Mouse (Mus musculus) retina, postnatal 7 days (tissue): ENCODE results near the gene Strip1.

Source experiments
- DNase-seq: peaks from one replicate; pipeline ENCODE4 v3.0.0-alpha.2; 2012; ENCODE audit warnings: low read depth, low spot score

Strip1 gene

GRCm38 (mm10) chr3:107628551-107628950, 2.9 kb downstream of the Strip1 start:
- no peak for DNase-seq

DNA sequence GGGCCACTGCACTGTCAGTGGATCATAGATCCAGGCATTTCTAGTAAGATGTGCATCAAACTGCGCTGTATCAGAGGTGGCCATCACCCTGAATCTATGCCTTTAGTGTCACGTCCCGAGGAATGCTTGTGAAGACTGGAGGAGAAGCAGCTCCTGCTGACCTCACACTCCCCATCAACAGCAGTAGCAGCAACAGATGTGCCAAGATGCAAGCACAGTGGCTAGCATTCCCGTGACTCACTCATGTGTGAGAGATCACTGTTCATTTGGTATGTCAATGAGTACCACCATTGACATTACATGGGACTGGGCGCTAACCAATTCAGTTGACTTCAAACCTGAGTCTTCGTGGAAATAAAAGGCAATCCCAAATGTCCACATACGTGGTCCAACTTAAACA, 3.9 kb downstream of the Strip1 start:
- DNase-seq, result no peak

DNA sequence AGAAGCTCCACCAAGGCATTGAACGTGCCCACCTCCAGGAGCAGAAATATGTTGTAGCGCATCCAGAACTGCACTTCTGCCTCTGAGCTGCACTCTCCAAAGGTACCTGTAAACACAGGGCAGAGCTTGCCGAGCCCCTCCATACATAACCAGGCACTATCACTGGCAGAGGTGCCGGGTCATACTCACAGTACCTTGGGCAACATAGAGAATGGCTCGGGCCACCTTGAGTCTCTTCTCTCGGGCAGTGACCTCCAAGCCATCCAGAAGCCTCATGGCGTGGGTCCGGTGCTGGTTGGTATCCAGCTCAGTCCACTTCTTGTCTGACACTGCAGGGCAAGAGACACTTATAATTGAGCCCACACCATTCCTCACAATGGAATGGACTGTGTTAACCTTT, 4.7 kb downstream of the Strip1 start:
- no peak for DNase-seq

- no peak for DNase-seq
Observed at GRCm38 (mm10) chr3:107625536-107625935, 6.0 kb downstream of the Strip1 start.

GRCm38 (mm10) chr3:107624424-107624823, 7.1 kb downstream of the Strip1 start:
- no peak for DNase-seq

- no peak for DNase-seq
Observed at GRCm38 (mm10) chr3:107622537-107622936, 9.0 kb downstream of the Strip1 start.

DNA sequence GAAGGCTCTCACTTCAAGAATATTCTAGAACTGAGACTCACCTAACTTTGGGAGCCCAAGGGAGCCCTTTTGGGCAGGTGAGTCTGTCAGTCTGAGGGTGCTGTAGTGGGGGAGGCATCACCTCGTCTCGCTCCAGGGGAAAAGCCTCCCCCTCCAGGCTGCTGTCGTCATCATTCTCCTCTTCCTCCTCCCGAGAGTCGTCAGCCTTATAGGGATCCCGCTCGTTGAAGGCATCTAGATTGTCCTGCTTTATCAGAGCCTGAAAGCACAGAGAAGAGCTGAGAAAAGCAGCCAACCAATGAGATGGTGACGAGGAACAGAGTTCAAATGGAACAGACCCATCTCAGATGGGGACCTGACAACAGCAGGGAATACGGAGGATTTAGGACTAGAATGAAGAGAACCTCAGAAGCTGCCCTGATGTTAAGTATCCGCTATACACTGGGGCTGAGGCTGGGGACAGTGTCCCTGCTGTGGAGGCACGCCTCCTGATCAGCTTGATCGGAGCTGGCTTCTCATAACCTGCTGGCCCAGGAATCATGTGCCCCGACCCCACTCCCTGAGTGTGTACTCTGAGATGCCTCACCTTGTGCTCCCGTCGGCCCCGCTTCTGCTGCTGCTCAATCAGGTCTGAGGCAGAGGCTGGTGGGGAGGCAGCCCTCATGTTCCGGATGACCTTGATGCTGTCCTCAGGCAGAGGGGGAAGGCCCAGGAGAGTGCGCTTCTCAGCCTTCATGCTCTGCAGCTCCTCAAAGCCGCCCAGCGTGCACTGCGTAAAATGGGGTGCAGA, 10.0 kb downstream of the Strip1 start:
- DNase-seq, result no peak

DNA sequence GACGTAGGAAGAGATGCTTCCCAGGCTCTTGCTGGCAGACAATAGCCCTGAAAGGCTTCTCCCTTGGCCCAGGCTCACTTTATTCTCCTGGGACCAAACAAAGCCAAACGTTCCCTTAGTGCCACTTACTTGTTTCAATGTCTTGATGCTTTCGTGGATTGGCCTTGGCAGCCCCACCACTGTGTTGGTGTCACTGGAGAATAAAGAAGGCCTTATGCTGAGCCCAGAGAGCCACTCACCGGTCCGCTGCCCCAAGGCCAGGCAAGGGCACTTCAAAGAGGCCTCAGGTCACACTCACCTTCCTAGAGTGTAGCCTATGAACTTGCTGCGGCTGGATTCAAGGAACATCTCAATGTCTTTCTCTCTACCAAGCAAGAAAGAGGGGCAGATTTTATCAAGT, 11.6 kb downstream of the Strip1 start:
- DNase-seq, result no peak

DNA sequence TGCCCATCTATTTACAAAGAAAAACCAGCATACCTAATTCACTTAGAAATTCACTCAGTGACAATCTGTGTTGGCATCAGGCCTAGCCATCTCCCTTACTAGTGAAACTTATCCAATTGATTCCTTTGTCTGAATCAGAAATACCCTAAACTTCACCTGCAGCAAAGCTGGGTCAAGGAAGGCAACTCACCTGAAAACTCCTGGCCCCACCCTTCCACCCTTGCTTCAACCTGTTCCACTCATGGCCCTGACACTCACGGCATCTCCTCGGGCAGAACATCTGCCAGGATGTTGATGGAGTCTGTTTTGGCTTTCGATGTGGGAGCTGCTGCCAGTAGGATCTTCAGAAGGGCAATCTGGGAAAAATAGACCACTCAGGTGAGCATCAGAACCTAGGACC, 13.7 kb downstream of the Strip1 start:
- DNase-seq, result no peak

DNA sequence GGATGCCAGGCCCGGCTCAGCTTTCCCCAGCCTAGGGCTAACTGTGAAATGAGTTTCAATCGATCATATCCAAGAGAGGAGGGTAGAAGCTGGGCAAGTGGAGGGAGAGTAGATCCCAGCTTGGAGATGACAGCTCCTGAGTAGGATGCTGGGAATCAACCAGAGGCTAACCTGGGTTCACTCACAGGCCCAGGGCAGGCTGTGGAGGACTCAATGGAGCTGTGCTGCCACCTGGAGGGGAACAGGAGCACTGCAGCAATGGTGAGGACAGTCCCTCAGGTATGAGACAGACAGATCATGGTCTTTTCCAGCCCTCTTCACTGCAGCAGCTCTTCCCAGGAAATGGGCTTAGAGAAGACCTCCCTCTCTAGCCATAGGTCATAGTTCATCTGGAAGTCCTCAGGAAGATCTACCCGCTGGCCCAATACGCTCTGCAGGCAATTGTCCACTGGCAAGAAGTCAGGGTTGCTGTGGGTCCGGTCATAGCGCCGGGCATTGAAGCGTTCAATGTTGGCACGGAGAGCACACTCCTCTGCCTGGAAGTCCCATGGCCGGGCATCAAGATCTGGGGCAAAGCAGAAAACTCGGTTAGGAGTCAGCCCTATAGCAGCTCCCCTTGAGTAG, 18.5 kb downstream of the Strip1 start:
- DNase-seq, result no peak

GRCm38 (mm10) chr3:107611394-107611793, 20.1 kb downstream of the Strip1 start:
- no peak for DNase-seq

DNA sequence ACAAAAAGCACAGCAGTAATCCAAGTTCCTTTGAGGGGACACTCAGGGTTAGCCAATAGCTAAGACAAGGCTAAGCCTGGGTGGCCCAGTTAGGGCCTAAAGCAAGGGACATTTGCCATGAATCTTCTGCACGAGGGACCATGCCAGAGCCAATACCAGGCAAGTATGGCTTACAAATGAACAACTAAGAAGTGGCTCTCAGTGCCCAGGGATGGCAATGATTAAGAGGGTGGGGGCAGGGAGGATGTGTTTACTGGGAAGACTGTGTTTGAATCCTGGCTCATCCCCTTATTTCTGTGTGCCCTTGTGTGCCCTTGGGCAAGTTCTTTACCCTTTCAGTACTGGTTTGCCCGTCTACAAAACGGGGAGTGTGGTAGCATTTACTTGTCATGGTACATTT, 22.1 kb downstream of the Strip1 start:
- DNase-seq, result no peak

DNA sequence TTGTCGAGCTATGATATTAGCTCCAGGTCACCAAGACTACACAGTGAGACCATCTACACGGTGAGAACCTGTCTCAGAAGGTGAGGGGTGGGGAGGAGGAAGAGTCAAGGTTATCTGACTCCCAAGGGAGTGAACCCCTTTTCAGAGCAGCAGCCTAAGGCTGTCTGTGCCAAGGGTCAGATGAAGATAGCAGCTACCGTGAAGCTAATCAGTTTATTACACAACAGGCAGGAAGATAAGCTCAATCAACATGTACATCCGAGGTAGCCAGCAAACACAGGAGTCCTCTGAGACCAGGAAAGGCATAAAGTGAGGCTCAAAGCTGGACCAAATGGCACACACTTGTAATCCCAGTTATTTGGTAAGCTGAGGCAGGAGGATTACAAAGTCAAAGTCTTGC, 22.7 kb downstream of the Strip1 start:
- no peak for DNase-seq

DNA sequence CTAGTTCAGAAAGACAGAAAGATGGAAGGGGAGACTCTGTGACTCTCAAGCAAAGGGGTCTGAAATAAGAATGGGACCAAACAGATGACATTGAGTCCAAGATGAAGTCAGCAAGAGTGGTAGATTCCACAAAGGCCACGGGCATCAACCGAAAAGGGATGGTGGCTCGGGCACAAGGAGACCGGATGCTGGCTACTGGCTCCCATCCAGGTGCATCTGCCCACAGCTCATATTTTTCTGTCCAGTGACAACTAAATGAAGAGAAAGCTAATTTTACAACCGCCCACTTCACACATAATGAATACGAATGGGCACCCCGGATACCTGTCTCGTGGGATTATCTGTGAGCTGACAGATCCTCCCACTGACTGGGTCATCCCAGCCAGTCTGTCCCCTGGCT, 24.3 kb downstream of the Strip1 start:
- no peak for DNase-seq

DNA sequence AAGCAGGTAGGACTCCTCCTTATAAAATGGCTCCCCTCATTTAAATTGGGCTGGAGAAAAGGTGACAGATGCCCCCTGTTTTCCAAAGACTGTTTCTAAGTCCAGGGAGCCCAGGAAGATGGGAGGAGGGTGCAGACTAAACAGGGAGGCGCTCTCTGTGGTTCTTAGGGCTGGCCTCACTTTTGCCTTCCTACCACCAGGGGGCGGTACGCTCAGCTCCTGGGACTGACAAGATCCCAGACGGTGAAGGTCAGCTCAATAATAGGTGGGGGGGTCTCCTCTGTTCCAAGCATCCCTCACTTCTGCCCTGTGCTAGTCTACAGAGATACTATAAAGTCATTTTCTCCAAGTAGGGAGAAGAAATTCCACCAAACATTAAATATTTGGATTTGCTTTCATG, 26.2 kb downstream of the Strip1 start:
- DNase-seq, result peak; percentile 57

- no peak for DNase-seq
Observed at GRCm38 (mm10) chr3:107600127-107600526, 31.4 kb downstream of the Strip1 start.

DNA sequence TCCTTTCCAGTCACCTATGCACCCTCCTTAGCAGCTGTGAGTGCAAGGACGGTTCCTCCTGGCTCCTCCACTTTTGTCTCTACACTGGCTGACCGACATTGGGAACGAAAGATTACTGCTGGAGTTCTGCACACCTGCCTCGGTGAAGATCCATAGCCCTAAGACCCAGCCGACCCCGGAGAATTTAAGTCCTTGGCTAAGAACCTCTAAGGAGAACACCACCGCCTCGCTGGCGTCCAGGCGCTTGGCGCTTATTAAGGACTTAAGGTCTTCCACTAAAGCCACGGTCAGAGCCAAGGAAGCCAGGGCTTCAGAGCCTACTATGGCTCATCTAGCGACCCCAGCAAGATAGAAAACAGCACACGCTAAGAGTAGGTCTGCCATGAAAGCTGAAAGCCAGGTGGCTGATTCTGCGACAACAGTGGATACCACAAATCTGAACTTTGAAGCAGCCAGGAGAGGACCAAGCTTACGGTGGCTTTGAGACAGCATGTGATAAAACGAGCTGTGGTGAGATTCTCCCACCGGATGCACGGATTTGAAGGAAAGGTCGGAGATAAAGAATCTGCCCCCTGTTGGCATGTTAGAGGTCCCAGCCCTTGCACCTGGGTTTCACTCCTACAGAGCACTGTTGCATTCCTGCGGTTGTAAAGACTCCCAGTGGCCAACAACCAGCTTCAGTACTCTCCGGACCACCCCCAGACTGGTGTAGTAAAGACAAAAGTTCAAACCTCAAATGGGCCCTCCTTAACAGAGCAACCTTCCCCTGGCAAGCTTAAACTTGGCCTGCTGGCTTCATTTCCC, 33.7 kb downstream of the Strip1 start:
- no peak for DNase-seq

- no peak for DNase-seq
Observed at GRCm38 (mm10) chr3:107597134-107597533, 34.4 kb downstream of the Strip1 start.

- DNase-seq, result no peak
Observed at GRCm38 (mm10) chr3:107596559-107596958, 34.9 kb downstream of the Strip1 start.

DNA sequence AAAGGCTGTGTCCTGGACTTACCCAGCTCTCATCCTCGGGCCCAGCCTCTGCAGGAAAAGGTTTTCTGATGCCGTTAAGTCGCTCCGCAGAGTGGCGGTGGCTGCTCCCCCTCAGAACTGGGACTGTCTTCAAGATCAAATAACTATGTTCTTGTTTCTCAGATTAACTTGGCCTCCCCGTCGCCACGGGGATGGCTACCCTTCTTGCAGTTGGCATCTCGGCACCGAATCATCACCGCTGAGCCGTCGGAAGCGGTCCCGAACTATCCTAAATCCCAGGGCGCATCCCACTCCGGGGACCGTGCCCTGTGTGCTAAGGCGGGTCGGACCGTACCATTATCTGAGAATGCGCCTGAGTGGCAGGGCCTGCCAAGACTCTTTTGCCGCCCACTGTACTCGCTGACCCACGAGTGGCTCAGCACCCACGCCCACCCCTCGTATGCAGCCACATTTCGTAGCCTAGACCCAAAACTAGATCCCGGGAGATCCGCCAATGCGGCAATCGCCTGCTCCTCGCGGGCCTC, 35.5 kb downstream of the Strip1 start:
- no peak for DNase-seq

DNA sequence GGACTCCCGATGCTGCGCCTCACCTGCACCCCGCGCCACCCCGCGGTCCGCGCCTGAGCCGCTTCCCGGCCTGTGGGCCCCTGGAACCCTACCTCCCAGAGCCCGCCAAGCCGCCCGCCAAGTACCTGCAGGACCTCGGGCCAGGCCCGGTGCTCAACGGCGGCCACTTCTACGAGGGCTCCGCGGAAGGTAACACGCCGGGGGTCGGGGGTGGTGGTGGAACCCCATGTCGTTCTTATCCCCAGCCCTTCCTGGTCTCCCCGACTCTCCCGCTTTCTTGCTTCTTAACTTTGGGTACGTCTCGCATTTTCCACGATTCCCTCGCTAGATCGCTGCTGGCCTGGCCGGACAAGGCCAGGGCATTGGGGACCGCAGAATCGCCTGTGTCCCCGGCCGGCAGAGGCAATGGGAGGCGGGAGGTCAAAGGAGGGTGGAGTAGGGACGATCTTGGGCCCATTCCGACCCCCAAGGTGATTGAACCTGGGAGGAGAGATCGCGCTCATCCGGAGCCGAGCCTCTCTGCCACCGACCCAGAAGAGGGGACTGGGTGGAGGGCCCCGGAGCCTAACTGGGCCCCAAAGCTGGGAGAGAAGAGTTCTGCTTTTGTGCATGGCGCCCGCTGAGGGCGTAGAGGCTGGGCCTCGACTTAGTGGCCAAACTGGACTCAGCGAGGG, 36.1 kb downstream of the Strip1 start:
- DNase-seq, result no peak
